In genomic region chr1:142624303-142624702, GRCm38 (mm10) we compare ENCODE assay signal across 12 mouse cellular contexts.
"Had no signal": no experiment of that assay in that cellular context is flagged by ENCODE, and none has a peak within 500 bp of the region (broad histone marks: within the 10 kb centered on the region; RNA-seq: fewer than 3 reads in every experiment).

No protein-coding gene starts in this region.

- ATAC-seq: intestine, postnatal 0 days; midbrain, embryonic 16.5 days had no signal

- H3K27ac ChIP-seq: layer of hippocampus, adult 2 months; limb, embryonic 13.5 days; liver, embryonic 14.5 days; midbrain, embryonic 12.5 days; stomach, embryonic 15.5 days had no signal

- H3K9me3 ChIP-seq: limb, embryonic 13.5 days; midbrain, embryonic 12.5 days; stomach, embryonic 15.5 days had no signal

- DNase-seq: left cerebral cortex, postnatal 4 days; lung, adult 18-20 months; right cerebral cortex, postnatal 14 days; thymus, adult 2 months; thymus, postnatal 25 days had no signal

- H3K4me1 ChIP-seq: limb, embryonic 13.5 days; midbrain, embryonic 12.5 days; stomach, embryonic 15.5 days had no signal

- H3K9ac ChIP-seq: limb, embryonic 13.5 days; liver, embryonic 14.5 days; midbrain, embryonic 12.5 days; stomach, embryonic 15.5 days had no signal

- H3K4me3 ChIP-seq: layer of hippocampus, adult 2 months; limb, embryonic 13.5 days; midbrain, embryonic 12.5 days; stomach, embryonic 15.5 days had no signal

- H3K27me3 ChIP-seq: limb, embryonic 13.5 days; midbrain, embryonic 12.5 days; stomach, embryonic 15.5 days had no signal

- H3K4me2 ChIP-seq: limb, embryonic 13.5 days; midbrain, embryonic 12.5 days; stomach, embryonic 15.5 days had no signal

- H3K36me3 ChIP-seq: limb, embryonic 13.5 days; midbrain, embryonic 12.5 days; stomach, embryonic 15.5 days had no signal
